Mouse (Mus musculus) T-helper 2 cell (primary cell): ENCODE data around the gene Casp7.
"Not testable (repeated sequence)": the region's sequence is repeated elsewhere in the genome, so short reads cannot be mapped to it uniquely, and the experiment has no call there.

Experiments used
- in situ Hi-C: fragments of 300-600 bp; cut with MboI, MseI; formaldehyde crosslinking; loops from one replicate; pipeline ENCODE4 v1.15.1; 2025; ENCODE audit warnings: high pct_unique_total_duplicates

Gene Casp7

GRCm38 (mm10) chr19:56385546-56385945 is 11.4 kb upstream of the Casp7 start:
- in situ Hi-C loops = no loop called here

GRCm38 (mm10) chr19:56386095-56386494 is 10.8 kb upstream of the Casp7 start:
- in situ Hi-C loops = no loop called here

- in situ Hi-C loops = no loop called here
Observed at GRCm38 (mm10) chr19:56387726-56388302, 9.1 kb upstream of the Casp7 start.

GRCm38 (mm10) chr19:56389176-56389575 is 7.8 kb upstream of the Casp7 start:
- in situ Hi-C loops = no loop called here

GRCm38 (mm10) chr19:56389879-56390278 is 7.0 kb upstream of the Casp7 start, which contains the start of gene Nrap:
Gene Nrap (minus strand): TSS chr19:56390037.
- in situ Hi-C loops = no loop called here

GRCm38 (mm10) chr19:56391307-56392046 is 5.5 kb upstream of the Casp7 start:
- in situ Hi-C loops = no loop called here

- in situ Hi-C loops = no loop called here
Observed at GRCm38 (mm10) chr19:56393311-56393866, 3.5 kb upstream of the Casp7 start.

GRCm38 (mm10) chr19:56395183-56395935 is 1.6 kb upstream of the Casp7 start:
- in situ Hi-C loops = no loop called here

GRCm38 (mm10) chr19:56396227-56396626 is 702 bp upstream of the Casp7 start:
- in situ Hi-C loops = no loop called here

GRCm38 (mm10) chr19:56397663-56398527 is 966 bp downstream of the Casp7 start:
- in situ Hi-C loops = no loop called here

- in situ Hi-C loops = no loop called here
Observed at GRCm38 (mm10) chr19:56398528-56398795, 1.5 kb downstream of the Casp7 start.

- in situ Hi-C loops = no loop called here
Observed at GRCm38 (mm10) chr19:56400200-56400599, 3.3 kb downstream of the Casp7 start.

- in situ Hi-C loops = no loop called here
Observed at GRCm38 (mm10) chr19:56401864-56402263, 4.9 kb downstream of the Casp7 start.

GRCm38 (mm10) chr19:56405824-56406223 is 8.9 kb downstream of the Casp7 start:
- in situ Hi-C loops = no loop called here

- in situ Hi-C loops = no loop called here
Observed at GRCm38 (mm10) chr19:56406581-56406980, 9.7 kb downstream of the Casp7 start.

- in situ Hi-C loops = not testable (repeated sequence)
Observed at GRCm38 (mm10) chr19:56409884-56410283, 13.0 kb downstream of the Casp7 start.

GRCm38 (mm10) chr19:56418404-56418803 is 21.5 kb downstream of the Casp7 start:
- in situ Hi-C loops = no loop called here

- in situ Hi-C loops = no loop called here
Observed at GRCm38 (mm10) chr19:56419452-56419851, 22.5 kb downstream of the Casp7 start.

- in situ Hi-C loops = no loop called here
Observed at GRCm38 (mm10) chr19:56420345-56420744, 23.4 kb downstream of the Casp7 start.

GRCm38 (mm10) chr19:56422476-56423338 is 25.8 kb downstream of the Casp7 start:
- in situ Hi-C loops = no loop called here

GRCm38 (mm10) chr19:56423370-56423769 is 26.4 kb downstream of the Casp7 start:
- in situ Hi-C loops = no loop called here
